Mouse (Mus musculus) midbrain, embryonic 11.5 days (tissue): ENCODE results near the gene Lrig3. TPM values are rescaled to one million over a fixed set of nuclear protein-coding genes. Genes with fewer than 3 reads are reported as not detected.

ENCODE experiments used
- ATAC-seq: fragments of 200-750 bp; cut with Nextera tagmentation; 2 replicates; pipeline ENCODE4 v1.8.0; 2017; ENCODE audit warnings: moderate TSS enrichment, moderate library complexity; ENCODE audit not compliant: low FRiP score
- DNase-seq: peaks from one replicate; pipeline ENCODE4 v3.0.0; 2015; ENCODE audit warnings: low spot score; ENCODE audit errors: missing footprints
- H3K27ac ChIP-seq: fragments of 300-500 bp; sonication (generic); 2 replicates; pipeline ENCODE4 v1.5.1; 2014; ENCODE audit warnings: low read depth, low read length
- H3K27me3 ChIP-seq: fragments of 300-500 bp; sonication (generic); 2 replicates; pipeline ENCODE4 v1.6.1; 2014; ENCODE audit warnings: mild to moderate bottlenecking, low read length, moderate library complexity, mixed read lengths; ENCODE audit not compliant: control insufficient read depth, insufficient read depth
- H3K36me3 ChIP-seq: fragments of 300-500 bp; sonication (generic); 2 replicates; pipeline ENCODE4 v1.6.1; 2014; ENCODE audit warnings: mild to moderate bottlenecking, low read length, moderate library complexity, mixed read lengths; ENCODE audit not compliant: control insufficient read depth, insufficient read depth
- H3K4me1 ChIP-seq: fragments of 300-500 bp; sonication (generic); 2 replicates; pipeline ENCODE4 v1.6.1; 2014; ENCODE audit warnings: low read length; ENCODE audit not compliant: control insufficient read depth, insufficient read depth
- H3K4me2 ChIP-seq: fragments of 300-500 bp; sonication (generic); 2 replicates; pipeline ENCODE4 v1.6.1; 2014; ENCODE audit warnings: mild to moderate bottlenecking, moderate library complexity
- H3K4me3 ChIP-seq: fragments of 300-500 bp; sonication (generic); 2 replicates; pipeline ENCODE4 v1.5.1; 2014; ENCODE audit warnings: low read depth, low read length
- H3K9ac ChIP-seq: fragments of 300-500 bp; sonication (generic); 2 replicates; pipeline ENCODE4 v1.6.1; 2014; ENCODE audit warnings: low read length
- H3K9me3 ChIP-seq: fragments of 300-500 bp; sonication (generic); 2 replicates; pipeline ENCODE4 v1.6.1; 2016; ENCODE audit warnings: low read length; ENCODE audit not compliant: control insufficient read depth
- WGBS: fragments of 180-500 bp; shearing (Covaris S2); extraction: QIAGEN DNeasy Blood & Tissue Kit; methylation state at CpG from one replicate; pipeline ENCODE4 v1.1.7; 2014; 5-methylcytosine and 5-hydroxymethylcytosine counted together
- polyA plus RNA-seq: library from polyadenylated mRNA; unstranded; fragments of >200 nt; fragmentation: Nextera tagmentation; extraction: Ambion mirVana; gene quantifications from 2 replicates; pipeline ENCODE4 v1.2.1, GENCODE M21; 2014

Lrig3 gene
- polyA plus RNA-seq, 1 experiment from 2014 or later = 9.5 TPM

- Histone ChIP-seq H3K27ac (no peak overlapping the region), H3K4me2 (no peak overlapping the region), H3K27me3 (no peaks in the 10 kb centered on the region), H3K36me3 (no peaks in the 10 kb centered on the region), H3K9me3 (no peaks in the 10 kb centered on the region), H3K4me1 (no peaks in the 10 kb centered on the region), H3K9ac (no peak overlapping the region), H3K4me3 (no peak overlapping the region)
- WGBS = 92% methylated on average over 12 of the region's 12 CpGs
- DNase-seq = no peak
- no peak for ATAC-seq
These were observed 11.0 kb upstream of the Lrig3 start for GRCm38 (mm10) chr10:125954747-125955530.

GRCm38 (mm10) chr10:125961411-125962107 lies 4.4 kb upstream of the Lrig3 start:
- H3K27me3 ChIP-seq = no peaks in the 10 kb centered on the region
- H3K27ac ChIP-seq = no peak overlapping the region
- no peaks in the 10 kb centered on the region for H3K9me3 ChIP-seq
- H3K9ac ChIP-seq = no peak overlapping the region
- ATAC-seq = no peak
- WGBS = 74% methylated on average over 9 of the region's 9 CpGs
- H3K4me2 ChIP-seq = no peak overlapping the region
- H3K36me3 ChIP-seq = no peaks in the 10 kb centered on the region
- no peaks in the 10 kb centered on the region for H3K4me1 ChIP-seq
- no peak overlapping the region for H3K4me3 ChIP-seq
- DNase-seq = no peak

GRCm38 (mm10) chr10:125964709-125965108 lies 1.3 kb upstream of the Lrig3 start:
- Histone ChIP-seq H3K4me1 (peaks cover 7% of the 10 kb centered on the region; the same call in 1 of the 2 replicates), H3K9me3 (no peaks in the 10 kb centered on the region), H3K27me3 (no peaks in the 10 kb centered on the region), H3K36me3 (no peaks in the 10 kb centered on the region), H3K9ac (no peak overlapping the region), H3K4me2 (no peak overlapping the region), H3K4me3 (no peak overlapping the region), H3K27ac (no peak overlapping the region)
- DNase-seq = no peak
- ATAC-seq = no peak
- WGBS = 90% methylated on average over 3 of the region's 3 CpGs

GRCm38 (mm10) chr10:125966481-125967251 lies 698 bp downstream of the Lrig3 start:
- ATAC-seq (peak; percentile 75), DNase-seq (peak; percentile 97)
- peak overlapping the region; percentile 67 for H3K27ac ChIP-seq
- peaks cover 13% of the 10 kb centered on the region; the same call in 1 of the 2 replicates for H3K4me1 ChIP-seq
- H3K9ac ChIP-seq = peak overlapping the region; percentile 86
- H3K4me2 ChIP-seq = peak overlapping the region; percentile 85
- WGBS = under 1% methylated on average over 42 of the region's 59 CpGs
- peak overlapping the region; percentile 79 for H3K4me3 ChIP-seq
- H3K36me3 ChIP-seq = no peaks in the 10 kb centered on the region
- no peaks in the 10 kb centered on the region for H3K27me3 ChIP-seq
- no peaks in the 10 kb centered on the region for H3K9me3 ChIP-seq

- 3% methylated on average over 14 of the region's 14 CpGs for WGBS
- peak overlapping the region; percentile 85 for H3K4me2 ChIP-seq
- H3K36me3 ChIP-seq = no peaks in the 10 kb centered on the region
- no peaks in the 10 kb centered on the region for H3K9me3 ChIP-seq
- peaks cover 13% of the 10 kb centered on the region; the same call in 1 of the 2 replicates for H3K4me1 ChIP-seq
- peak overlapping the region; percentile 67; the same call in 1 of the 2 replicates for H3K27ac ChIP-seq
- no peaks in the 10 kb centered on the region for H3K27me3 ChIP-seq
- peak overlapping the region; percentile 86 for H3K9ac ChIP-seq
- DNase-seq (peak; percentile 95), ATAC-seq (0 out of 2 replicates have a peak, but pooled peaks have one; percentile 4)
- H3K4me3 ChIP-seq = peak overlapping the region; percentile 79
These were observed 1.6 kb downstream of the Lrig3 start for GRCm38 (mm10) chr10:125967436-125968160.

- peak overlapping the region; percentile 52 for H3K9ac ChIP-seq
- H3K4me1 ChIP-seq = peaks cover 13% of the 10 kb centered on the region; the same call in 1 of the 2 replicates
- WGBS = 7% methylated on average over 16 of the region's 16 CpGs
- H3K4me3 ChIP-seq = peak overlapping the region; percentile 79
- DNase-seq (peak; percentile 95), ATAC-seq (peak; percentile 41)
- no peaks in the 10 kb centered on the region for H3K9me3 ChIP-seq
- no peaks in the 10 kb centered on the region for H3K36me3 ChIP-seq
- no peaks in the 10 kb centered on the region for H3K27me3 ChIP-seq
- H3K27ac ChIP-seq = peak overlapping the region; percentile 40
- peak overlapping the region; percentile 85 for H3K4me2 ChIP-seq
These were observed 2.5 kb downstream of the Lrig3 start for GRCm38 (mm10) chr10:125968191-125969132.

GRCm38 (mm10) chr10:125969133-125969490 lies 3.1 kb downstream of the Lrig3 start:
- Histone ChIP-seq H3K36me3 (no peaks in the 10 kb centered on the region), H3K4me3 (peak overlapping the region; percentile 79), H3K9ac (peak overlapping the region; percentile 52), H3K27ac (peak overlapping the region; percentile 20), H3K4me1 (peaks cover 13% of the 10 kb centered on the region; the same call in 1 of the 2 replicates), H3K9me3 (no peaks in the 10 kb centered on the region), H3K27me3 (no peaks in the 10 kb centered on the region), H3K4me2 (peak overlapping the region; percentile 85)
- DNase-seq (peak; percentile 92), ATAC-seq (no peak)
- 24% methylated on average over 10 of the region's 10 CpGs for WGBS
